Mouse (Mus musculus): Measurements from ENCODE around the gene Dusp8. TPM values are rescaled to one million over a fixed set of nuclear protein-coding genes. Genes with fewer than 3 reads are reported as not detected.

The Dusp8 gene
- total RNA-seq, 2 experiments from 2014 or later = 32.5 to 43.4 TPM

DNA sequence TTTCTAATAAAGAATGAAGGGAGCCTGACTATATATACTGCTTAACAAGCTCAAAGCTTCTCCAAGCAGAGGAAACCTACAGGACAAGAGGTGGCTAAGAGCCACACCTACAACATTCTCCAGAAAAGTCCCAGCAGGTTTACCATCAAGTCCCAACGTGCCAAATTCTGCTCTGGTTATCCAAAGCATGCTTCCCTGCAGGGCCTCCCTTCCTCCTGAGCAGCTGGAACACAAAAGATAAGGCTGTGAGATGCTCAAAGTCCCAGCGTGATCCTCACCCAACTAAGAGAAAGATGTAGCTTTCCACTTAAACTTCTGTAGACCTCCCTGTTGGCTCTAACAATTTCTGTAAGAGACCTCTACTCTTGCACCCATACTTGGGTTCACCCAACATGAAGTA lies 36.6 kb downstream of the Dusp8 start:
- intact Hi-C loops (cut with DNase I) = no loop called here
- DNase-seq = no peak

DNA sequence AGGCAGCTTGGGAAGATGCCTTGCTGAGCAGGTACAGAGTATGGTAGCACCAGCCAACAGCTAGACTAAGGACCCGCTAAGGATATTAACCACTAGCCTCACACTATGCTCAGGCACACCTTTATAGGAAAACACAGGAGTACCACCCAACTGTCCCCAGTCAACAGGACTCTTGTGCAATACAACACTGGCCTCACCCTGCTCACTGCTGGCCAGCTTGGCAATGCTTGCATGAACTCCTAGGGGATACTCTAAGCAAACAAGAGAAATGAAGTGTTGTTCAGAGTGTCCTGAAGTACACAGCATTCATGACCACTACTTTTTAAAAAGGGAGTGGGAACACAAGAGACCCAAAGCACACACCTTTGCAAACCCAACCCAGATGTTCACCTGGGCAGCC lies 38.5 kb downstream of the Dusp8 start:
- intact Hi-C loops (cut with DNase I) = no loop called here
- DNase-seq = no peak

DNA sequence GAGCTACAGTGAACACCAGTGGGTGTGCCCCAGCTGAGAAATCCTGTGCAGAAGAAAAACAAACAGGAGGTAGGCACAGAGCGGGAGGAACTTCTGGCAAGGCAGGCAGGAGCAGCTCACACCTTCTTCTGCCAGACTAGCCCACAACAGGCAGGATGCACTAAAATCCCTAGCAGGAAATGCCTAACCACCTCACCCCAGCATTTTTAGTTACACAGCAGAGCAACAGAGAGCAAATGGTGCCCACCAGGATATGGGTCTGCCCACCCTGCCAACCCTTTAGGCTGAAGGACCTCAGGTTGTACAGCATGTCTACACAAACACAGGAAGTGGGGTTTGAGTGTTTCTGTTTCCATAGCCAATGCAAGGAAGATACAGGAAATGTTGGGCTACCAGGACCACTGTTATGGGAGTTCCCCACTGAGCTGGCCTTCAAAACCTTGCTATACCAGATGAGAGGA lies 39.0 kb downstream of the Dusp8 start:
- intact Hi-C loops (cut with DNase I) = no loop called here
- DNase-seq = no peak

DNA sequence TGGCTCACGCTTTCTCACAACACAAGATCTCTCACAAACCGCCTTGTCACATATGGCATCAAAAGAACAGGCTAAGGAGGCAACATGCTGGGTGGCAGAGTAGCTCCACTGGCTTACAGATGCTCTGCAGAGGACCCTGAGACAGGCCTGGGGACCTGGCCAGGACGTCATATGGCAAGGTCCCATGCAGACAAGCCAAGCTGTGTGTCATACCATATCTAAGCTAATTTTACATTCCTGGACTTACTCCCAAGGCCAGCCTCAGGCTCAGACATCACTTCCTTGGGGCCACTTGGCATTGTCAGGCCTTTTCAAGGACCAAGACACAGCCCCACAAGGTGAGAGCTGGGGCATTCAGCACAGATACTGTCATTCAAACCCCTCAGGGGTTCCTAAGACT lies 40.2 kb downstream of the Dusp8 start:
- DNase-seq = no peak
- intact Hi-C loops (cut with DNase I) = no loop called here

DNA sequence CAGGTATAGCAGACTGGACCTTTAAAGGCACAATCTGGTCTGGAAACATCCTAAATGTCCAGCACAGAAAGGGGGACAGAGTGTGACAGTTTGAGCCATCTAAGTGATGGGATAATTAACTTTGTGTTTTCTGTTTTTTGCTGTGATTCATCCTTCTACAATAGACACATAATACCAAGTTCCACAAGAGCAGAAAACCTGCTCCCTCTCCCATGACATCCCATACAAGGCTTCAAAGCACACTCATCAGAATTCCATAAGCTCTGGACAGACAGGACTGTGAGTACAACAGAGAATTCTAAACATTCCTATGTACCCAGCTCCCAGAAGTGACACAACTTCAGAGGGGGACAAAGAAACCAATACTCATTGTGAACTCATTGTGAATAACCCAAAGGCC lies 45.1 kb downstream of the Dusp8 start:
- intact Hi-C loops (cut with DNase I) = no loop called here
- no peak for DNase-seq

DNA sequence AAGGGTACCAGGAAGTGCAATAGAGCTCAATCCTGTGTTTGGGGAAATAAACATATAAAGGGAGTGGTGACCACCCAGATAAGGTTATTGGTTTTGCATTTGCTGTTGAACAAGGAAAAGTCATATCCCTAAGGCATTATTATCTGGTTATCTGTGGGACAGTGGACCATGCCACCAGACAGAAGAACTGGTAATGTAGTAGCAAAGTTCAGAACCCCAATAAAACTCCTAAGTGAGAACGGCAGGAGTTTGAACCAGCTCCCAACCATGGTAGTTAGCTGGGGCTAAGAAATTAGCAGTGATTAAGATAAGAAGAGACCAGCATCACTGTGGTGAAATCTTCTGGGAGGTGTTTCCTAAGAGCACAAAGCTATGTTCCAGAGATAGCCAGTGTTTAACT lies 49.7 kb downstream of the Dusp8 start:
- intact Hi-C loops (cut with DNase I) = no loop called here
- no peak for DNase-seq

DNA sequence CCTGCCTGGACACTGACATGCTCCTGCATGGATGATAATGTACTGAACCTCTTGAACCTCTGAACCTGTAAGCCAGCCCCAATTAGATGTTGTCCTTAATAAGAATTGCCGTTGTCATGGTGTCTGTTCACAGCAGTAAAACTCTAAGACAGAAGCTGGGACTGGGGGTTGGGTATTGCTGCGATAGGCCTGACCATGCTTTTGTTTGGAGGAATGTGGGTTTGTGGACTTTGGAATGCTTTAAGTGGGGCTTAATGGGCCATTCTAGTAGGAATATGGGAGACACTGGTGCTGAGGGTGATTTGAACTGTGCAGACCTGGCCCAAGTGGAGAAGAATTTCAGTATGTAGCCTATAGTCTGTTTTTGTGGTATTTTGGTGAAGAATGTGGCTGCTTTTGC lies 50.3 kb downstream of the Dusp8 start:
- intact Hi-C loops (cut with DNase I) = no loop called here
- no peak for DNase-seq

DNA sequence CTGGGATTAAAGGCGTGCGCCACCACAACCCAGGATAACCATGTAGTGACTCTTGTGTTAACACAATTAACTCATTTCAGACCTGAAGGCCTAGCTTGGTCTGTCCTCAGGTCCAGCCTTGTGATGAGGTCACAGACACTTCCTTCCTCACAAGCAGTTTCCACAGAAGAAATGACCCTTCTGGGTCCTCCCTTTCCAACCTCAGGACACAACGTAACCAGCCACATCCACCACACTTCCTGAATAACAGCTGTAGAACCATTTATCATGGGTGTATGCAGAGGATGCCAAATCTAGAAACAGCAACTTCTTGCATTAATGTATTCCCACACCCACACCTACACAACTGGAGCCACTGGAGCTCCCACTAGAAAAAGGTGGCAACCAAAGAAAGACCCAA lies 54.9 kb downstream of the Dusp8 start:
- no peak for DNase-seq
- intact Hi-C loops (cut with DNase I) = no loop called here

DNA sequence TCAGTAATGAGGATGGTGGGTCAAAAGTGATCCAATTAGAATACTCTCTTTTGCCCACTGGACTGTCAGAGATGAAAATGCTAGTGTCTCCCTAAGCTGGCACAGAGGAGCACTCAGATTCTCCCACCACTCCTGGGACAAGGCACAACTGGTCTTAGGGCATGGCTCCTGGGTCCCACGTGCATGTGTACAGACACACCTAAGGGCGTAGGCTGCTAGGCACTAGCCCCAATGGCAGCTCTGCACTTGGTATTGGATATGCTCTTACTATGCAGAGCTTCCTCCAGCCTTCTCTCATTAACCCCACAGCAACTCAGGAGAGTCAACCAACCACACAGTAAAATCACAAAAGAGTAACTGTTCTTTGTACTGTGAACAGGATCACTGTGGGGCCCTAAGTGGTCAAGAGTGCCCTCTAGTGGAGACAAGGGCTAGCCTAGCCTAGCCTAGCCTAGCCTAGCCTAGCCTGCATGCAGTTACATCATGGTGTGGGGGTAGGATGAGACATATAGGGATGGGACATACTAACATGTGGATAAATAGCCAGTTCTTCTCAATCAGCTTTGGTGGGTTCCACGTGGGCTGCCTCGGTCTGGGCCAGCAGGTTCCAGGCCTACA lies 58.0 kb downstream of the Dusp8 start:
- no peak for DNase-seq
- intact Hi-C loops (cut with DNase I) = loop anchor here (2.0 kb wide), 1 partner anchor 15 kb away; no protein-coding TSS in a partner anchor

DNA sequence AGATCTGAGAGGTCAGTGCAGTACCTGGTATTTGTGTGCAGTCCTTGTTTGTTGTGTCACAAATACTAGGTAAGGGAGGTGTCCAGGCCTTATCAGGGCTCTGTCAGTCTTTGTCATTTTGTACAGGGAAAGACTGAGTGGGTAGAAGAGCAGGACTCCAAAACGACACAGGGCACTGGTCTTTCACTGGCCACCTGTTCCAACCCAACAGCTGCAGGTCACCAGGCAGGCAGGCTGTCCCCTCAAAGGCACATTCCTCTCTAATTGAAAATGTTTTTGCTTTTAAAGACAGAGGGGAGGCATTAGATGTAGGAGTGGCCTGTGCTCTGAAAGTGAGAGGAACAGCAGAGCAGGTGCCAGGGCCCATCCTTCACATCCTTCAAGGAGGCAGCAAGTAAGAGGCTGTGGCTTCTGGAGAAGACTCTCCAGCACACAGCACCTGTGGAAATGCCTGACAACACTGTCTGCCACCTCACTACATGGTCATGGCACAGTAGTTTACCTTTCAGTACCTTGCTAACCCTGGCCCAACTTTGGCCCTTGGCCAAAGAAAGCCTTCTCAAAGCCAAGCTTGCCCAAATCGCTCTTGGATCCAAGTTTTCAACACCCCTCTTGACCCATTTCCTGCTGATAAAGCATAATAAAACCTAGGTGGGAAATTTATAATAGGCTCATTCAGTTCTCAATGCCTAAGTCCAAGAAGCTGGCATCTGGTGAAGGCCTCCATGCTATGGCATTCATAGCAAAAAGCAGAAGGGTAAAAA lies 60.4 kb downstream of the Dusp8 start:
- intact Hi-C loops (cut with DNase I) = no loop called here
- no peak for DNase-seq

DNA sequence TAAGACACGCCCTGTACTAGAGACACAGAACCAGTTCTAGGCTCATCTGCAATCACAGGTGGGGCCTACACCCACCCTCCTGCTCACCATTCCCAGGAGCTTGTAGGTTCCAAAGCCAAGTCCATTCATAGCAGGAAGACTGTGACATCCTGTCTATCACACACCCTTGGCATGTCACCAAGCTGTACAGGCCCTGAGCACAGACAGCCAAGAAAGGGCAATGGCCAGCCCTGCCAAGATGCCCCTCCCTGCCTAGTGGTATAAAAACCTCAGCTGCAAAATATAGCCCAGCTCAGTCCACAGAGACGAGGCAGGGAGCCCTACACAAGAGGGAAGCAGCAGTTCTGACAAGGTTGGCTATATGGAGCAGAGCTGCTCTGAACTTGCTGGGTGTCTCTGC lies 61.4 kb downstream of the Dusp8 start:
- peak; percentile 51 to 74 for DNase-seq
- intact Hi-C loops (cut with DNase I) = no loop called here

DNA sequence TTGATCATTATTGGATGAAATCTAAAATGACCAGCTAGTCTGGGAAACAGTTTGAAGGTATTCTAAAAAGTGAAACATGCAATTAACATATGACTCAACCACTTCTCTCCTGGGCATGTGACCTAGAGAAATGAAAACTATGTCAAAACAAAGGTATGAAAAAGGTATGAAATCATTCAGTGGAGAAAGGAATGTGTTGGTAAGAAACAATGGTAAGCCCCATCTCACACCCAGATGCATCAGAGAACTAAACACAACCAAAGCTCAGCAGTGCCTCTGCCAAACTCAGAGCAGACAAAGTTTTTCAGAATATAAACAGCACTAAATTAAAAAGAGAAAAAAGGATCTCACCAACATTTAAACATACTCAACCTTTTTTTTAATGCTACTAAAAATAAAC lies 65.6 kb downstream of the Dusp8 start:
- intact Hi-C loops (cut with DNase I) = no loop called here
- DNase-seq = no peak

Other genes with a start within 250 kb of the Dusp8 start
- 10 to 100 TPM; 26.0 to 31.0 TPM for gene Tollip, start 177.3 kb downstream of the Dusp8 start, total RNA-seq (2021)
- under 1 TPM; 0.10 to 0.37 TPM for gene Brsk2, start 146.1 kb downstream of the Dusp8 start, total RNA-seq (2021)
- 10 to 100 TPM; 40.2 to 43.7 TPM for gene Mob2, start 34.8 kb downstream of the Dusp8 start, total RNA-seq (2021)
- gene Gm45618, start 24.9 kb upstream of the Dusp8 start, total RNA-seq (2021) = not detected
- gene Gm39115, start 40.2 kb upstream of the Dusp8 start, total RNA-seq (2021) = not detected
- not detected for gene Gm45337, start 48.8 kb upstream of the Dusp8 start, total RNA-seq (2021)
- gene Gm29735, start 61.3 kb upstream of the Dusp8 start, total RNA-seq (2021) = not detected
- gene Gm4553, start 69.9 kb upstream of the Dusp8 start, total RNA-seq (2021) = not detected
- not detected for gene Krtap5-2, start 80.2 kb upstream of the Dusp8 start, total RNA-seq (2021)
- not detected for gene Gm10153, start 94.5 kb upstream of the Dusp8 start, total RNA-seq (2021)
- not detected for gene Krtap5-3, start 105.5 kb upstream of the Dusp8 start, total RNA-seq (2021)
- gene Gm7579, start 116.0 kb upstream of the Dusp8 start, total RNA-seq (2021) = not detected
- not detected for gene Krtap5-5, start 134.1 kb upstream of the Dusp8 start, total RNA-seq (2021)
- gene Gm40460, start 145.2 kb upstream of the Dusp8 start, total RNA-seq (2021) = not detected
- gene Gm2431, start 162.5 kb upstream of the Dusp8 start, total RNA-seq (2021) = not detected
- gene Gm4559, start 178.5 kb upstream of the Dusp8 start, total RNA-seq (2021) = not detected
- not detected for gene Krtap5-1, start 201.3 kb upstream of the Dusp8 start, total RNA-seq (2021)
- not detected for gene Krtap5-4, start 207.7 kb upstream of the Dusp8 start, total RNA-seq (2021)

Data from gastrocnemius, postnatal 36 days (tissue).